Mouse (Mus musculus) hindbrain, embryonic 12.5 days (tissue): Measurements from ENCODE around the gene Otud3. TPM values are rescaled to one million over a fixed set of nuclear protein-coding genes. Genes with fewer than 3 reads are reported as not detected.

Experiments
- ATAC-seq: fragments of 200-750 bp; cut with Nextera tagmentation; 2 replicates; pipeline ENCODE4 v1.8.0; 2017; ENCODE audit warnings: moderate TSS enrichment; ENCODE audit not compliant: low FRiP score
- H3K27ac ChIP-seq: fragments of 300-500 bp; sonication (generic); 2 replicates; pipeline ENCODE4 v1.5.1; 2016; ENCODE audit warnings: mild to moderate bottlenecking
- H3K27me3 ChIP-seq: fragments of 300-500 bp; sonication (generic); 2 replicates; pipeline ENCODE4 v1.6.1; 2016; ENCODE audit warnings: mild to moderate bottlenecking
- H3K36me3 ChIP-seq: fragments of 300-500 bp; sonication (generic); 2 replicates; pipeline ENCODE4 v1.6.1; 2016; ENCODE audit warnings: mild to moderate bottlenecking
- H3K4me1 ChIP-seq: fragments of 300-500 bp; sonication (generic); 2 replicates; pipeline ENCODE4 v1.6.1; 2016
- H3K4me2 ChIP-seq: fragments of 300-500 bp; sonication (generic); replicated peaks from 2 replicates; pipeline ENCODE4 v1.6.1; 2016; ENCODE audit warnings: mild to moderate bottlenecking
- H3K4me3 ChIP-seq: fragments of 300-500 bp; sonication (generic); 2 replicates; pipeline ENCODE4 v1.5.1; 2016; ENCODE audit warnings: mild to moderate bottlenecking
- H3K9ac ChIP-seq: fragments of 300-500 bp; sonication (generic); 2 replicates; pipeline ENCODE4 v1.6.1; 2016; ENCODE audit warnings: mild to moderate bottlenecking, moderate library complexity
- H3K9me3 ChIP-seq: fragments of 300-500 bp; sonication (generic); replicated peaks from 2 replicates; pipeline ENCODE4 v1.6.1; 2016; ENCODE audit warnings: mild to moderate bottlenecking
- WGBS: fragments of 180-500 bp; shearing (Covaris S2); methylation state at CpG from one replicate; pipeline ENCODE4 v1.1.7; 2016; 5-methylcytosine and 5-hydroxymethylcytosine counted together
- polyA plus RNA-seq: library from polyadenylated mRNA; unstranded; fragments of >200 nt; fragmentation: Nextera tagmentation; extraction: Ambion mirVana; gene quantifications from 2 replicates; pipeline ENCODE4 v1.2.1, GENCODE M21; 2016

The Otud3 gene
- polyA plus RNA-seq, result 3.3 and 4.0 TPM in 2 replicates

- H3K4me2 ChIP-seq, result peak within 1 kb of the TSS; percentile 97
- peak within 1 kb of the TSS; percentile 79 for H3K27ac ChIP-seq
- peak; percentile 94 for ATAC-seq
- peaks cover 6% of the 10 kb centered on the region; the same call in 1 of the 2 replicates for H3K36me3 ChIP-seq
- peaks cover 24% of the 10 kb centered on the region for H3K4me1 ChIP-seq
- WGBS, result under 1% methylated on average over 39 of the region's 39 CpGs
- peak within 1 kb of the TSS; percentile 92 for H3K9ac ChIP-seq
- peak within 1 kb of the TSS; percentile 98 for H3K4me3 ChIP-seq
- H3K27me3 ChIP-seq, result no peaks in the 10 kb centered on the region
- H3K9me3 ChIP-seq, result peaks cover 4% of the 10 kb centered on the region; the same call in 1 of the 2 replicates
These were observed at the start of gene Otud3 for GRCm38 (mm10) chr4:138913797-138914196. TSS of gene Otud3 (minus strand) at chr4:138913945.

GRCm38 (mm10) chr4:138962719-138963118 is 49.0 kb upstream of the Otud3 start:
- H3K27ac ChIP-seq, result no peak overlapping the region
- ATAC-seq, result no peak
- no peaks in the 10 kb centered on the region for H3K4me1 ChIP-seq
- WGBS, result 92% methylated on average over 5 of the region's 5 CpGs
- H3K4me2 ChIP-seq, result no peak overlapping the region
- peaks cover 5% of the 10 kb centered on the region; the same call in 1 of the 2 replicates for H3K27me3 ChIP-seq
- no peaks in the 10 kb centered on the region for H3K36me3 ChIP-seq
- H3K4me3 ChIP-seq, result no peak overlapping the region
- no peaks in the 10 kb centered on the region for H3K9me3 ChIP-seq
- H3K9ac ChIP-seq, result no peak overlapping the region

DNA sequence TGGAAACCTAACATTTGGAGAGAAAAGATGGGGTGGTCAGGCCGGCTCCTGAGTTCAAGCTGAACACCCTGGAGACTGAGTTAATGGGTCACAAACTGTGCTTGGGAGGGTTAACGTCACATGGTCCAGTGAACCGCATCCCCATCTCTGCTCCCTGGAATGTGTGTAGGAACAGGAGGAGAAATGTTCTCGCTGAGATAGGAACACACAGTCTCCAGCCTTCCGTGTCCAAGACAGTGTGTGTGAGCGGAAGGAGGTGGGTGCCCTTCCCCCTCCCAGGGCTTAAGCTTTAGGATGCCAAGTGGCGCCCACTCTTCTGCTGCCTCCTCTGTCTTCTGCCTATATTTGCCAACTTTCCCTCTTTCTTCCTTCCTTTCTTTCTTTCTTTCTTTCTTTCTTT is 46.2 kb upstream of the Otud3 start:
- H3K4me2 ChIP-seq, result no peak overlapping the region
- no peak for ATAC-seq
- no peak overlapping the region for H3K27ac ChIP-seq
- H3K36me3 ChIP-seq, result no peaks in the 10 kb centered on the region
- no peaks in the 10 kb centered on the region for H3K4me1 ChIP-seq
- H3K9me3 ChIP-seq, result no peaks in the 10 kb centered on the region
- WGBS, result 67% methylated on average over 7 of the region's 7 CpGs
- no peak overlapping the region for H3K4me3 ChIP-seq
- H3K27me3 ChIP-seq, result no peaks in the 10 kb centered on the region; the same call in 1 of the 2 replicates
- H3K9ac ChIP-seq, result no peak overlapping the region

DNA sequence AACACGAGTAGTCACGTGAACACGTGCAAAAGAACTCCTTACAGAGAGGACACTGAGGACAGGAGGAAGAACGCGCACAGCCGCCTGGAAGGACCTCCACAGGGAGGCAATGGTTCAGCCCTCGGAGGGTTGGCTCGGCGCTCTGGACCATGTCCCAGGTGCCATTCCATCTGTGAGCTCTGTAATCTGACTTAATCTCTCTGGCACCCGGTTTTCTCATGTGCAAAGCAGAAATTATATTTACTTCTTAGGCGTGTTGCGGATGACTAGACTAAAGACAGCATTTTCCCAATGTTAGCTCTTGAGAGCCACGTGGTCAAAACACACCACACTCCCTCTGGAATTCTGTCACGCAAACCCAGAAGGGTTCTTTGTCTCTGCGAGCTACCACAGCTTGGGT is 45.4 kb upstream of the Otud3 start:
- 88% methylated on average over 15 of the region's 15 CpGs for WGBS

GRCm38 (mm10) chr4:138958612-138959011 is 44.9 kb upstream of the Otud3 start:
- no peaks in the 10 kb centered on the region for H3K9me3 ChIP-seq
- no peaks in the 10 kb centered on the region for H3K36me3 ChIP-seq
- 87% methylated on average over 9 of the region's 9 CpGs for WGBS
- no peak overlapping the region for H3K9ac ChIP-seq
- H3K27me3 ChIP-seq, result no peaks in the 10 kb centered on the region
- H3K4me3 ChIP-seq, result no peak overlapping the region
- no peak for ATAC-seq
- no peak overlapping the region for H3K27ac ChIP-seq
- no peak overlapping the region for H3K4me2 ChIP-seq
- H3K4me1 ChIP-seq, result no peaks in the 10 kb centered on the region

More for the DNA sequence above, 45.4 kb upstream of the Otud3 start:
- no peak for ATAC-seq
- Histone ChIP-seq H3K4me1 (no peaks in the 10 kb centered on the region), H3K9ac (no peak overlapping the region), H3K4me2 (no peak overlapping the region), H3K4me3 (no peak overlapping the region), H3K36me3 (no peaks in the 10 kb centered on the region), H3K27ac (no peak overlapping the region), H3K27me3 (no peaks in the 10 kb centered on the region; the same call in 1 of the 2 replicates), H3K9me3 (no peaks in the 10 kb centered on the region)

DNA sequence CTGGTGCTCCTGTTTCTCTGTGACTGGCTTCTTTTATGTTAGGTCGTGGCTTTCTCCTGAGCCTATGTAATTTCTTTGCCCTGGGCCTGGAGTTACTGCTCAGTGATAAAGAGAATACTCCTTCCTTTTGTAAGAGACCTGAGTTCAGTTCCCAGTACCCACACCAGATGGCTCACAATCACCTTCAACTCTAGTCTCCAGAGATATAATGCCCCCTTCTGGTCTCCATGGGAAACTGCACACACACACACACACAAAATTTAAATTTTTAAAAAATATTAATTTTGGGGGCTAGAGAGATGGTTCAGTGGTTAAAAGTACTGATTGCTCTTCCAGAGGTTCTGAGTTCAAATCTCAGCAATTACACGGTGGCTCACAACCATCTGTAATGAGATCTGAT is 34.5 kb upstream of the Otud3 start:
- Histone ChIP-seq H3K4me1 (no peaks in the 10 kb centered on the region), H3K9ac (no peak overlapping the region), H3K27ac (no peak overlapping the region), H3K36me3 (no peaks in the 10 kb centered on the region), H3K27me3 (no peaks in the 10 kb centered on the region), H3K4me3 (no peak overlapping the region), H3K4me2 (no peak overlapping the region), H3K9me3 (no peaks in the 10 kb centered on the region)
- no peak for ATAC-seq
- WGBS, result 85% methylated on average over 2 of the region's 2 CpGs

GRCm38 (mm10) chr4:138943730-138944129 is 30.0 kb upstream of the Otud3 start:
- no peak overlapping the region for H3K4me2 ChIP-seq
- no peaks in the 10 kb centered on the region for H3K36me3 ChIP-seq
- peaks cover 9% of the 10 kb centered on the region for H3K4me1 ChIP-seq
- no peaks in the 10 kb centered on the region for H3K9me3 ChIP-seq
- 26% methylated on average over 15 of the region's 15 CpGs for WGBS
- no peak for ATAC-seq
- H3K27me3 ChIP-seq, result no peaks in the 10 kb centered on the region
- no peak overlapping the region for H3K4me3 ChIP-seq
- no peak overlapping the region for H3K27ac ChIP-seq
- no peak overlapping the region for H3K9ac ChIP-seq

- Histone ChIP-seq H3K4me3 (no peak overlapping the region), H3K9me3 (no peaks in the 10 kb centered on the region), H3K4me2 (no peak overlapping the region), H3K27ac (no peak overlapping the region), H3K36me3 (no peaks in the 10 kb centered on the region), H3K9ac (no peak overlapping the region), H3K27me3 (no peaks in the 10 kb centered on the region), H3K4me1 (peaks cover 9% of the 10 kb centered on the region)
- WGBS, result 66% methylated on average over 6 of the region's 6 CpGs
- ATAC-seq, result no peak
These were observed 28.2 kb upstream of the Otud3 start for GRCm38 (mm10) chr4:138941966-138942365.

DNA sequence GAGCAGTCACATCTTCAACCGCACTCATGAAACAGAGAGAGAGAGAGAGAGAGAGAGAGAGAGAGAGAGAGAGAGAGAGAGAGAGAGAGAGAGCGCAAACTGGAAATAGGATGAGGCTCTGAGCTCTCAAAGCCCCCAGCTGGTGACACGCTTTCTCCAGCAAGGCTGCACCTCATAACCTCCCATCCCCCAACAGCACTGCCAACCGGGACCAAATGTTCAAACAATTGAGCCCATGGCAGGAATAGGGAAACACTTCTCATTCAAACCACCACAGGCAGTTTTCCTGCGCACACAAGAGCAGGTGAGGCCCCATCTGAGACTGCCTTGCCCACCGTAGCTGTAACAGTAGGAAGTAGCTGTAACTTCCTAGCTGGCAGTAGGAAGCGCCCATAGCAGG is 27.7 kb upstream of the Otud3 start:
- no peaks in the 10 kb centered on the region for H3K9me3 ChIP-seq
- no peak overlapping the region for H3K4me3 ChIP-seq
- no peaks in the 10 kb centered on the region for H3K36me3 ChIP-seq
- no peak overlapping the region for H3K9ac ChIP-seq
- H3K27ac ChIP-seq, result no peak overlapping the region
- H3K4me2 ChIP-seq, result no peak overlapping the region
- 39% methylated on average over 7 of the region's 7 CpGs for WGBS
- peaks cover 9% of the 10 kb centered on the region for H3K4me1 ChIP-seq
- no peaks in the 10 kb centered on the region for H3K27me3 ChIP-seq
- ATAC-seq, result no peak

- Histone ChIP-seq H3K4me1 (peaks cover 9% of the 10 kb centered on the region), H3K4me3 (no peak overlapping the region), H3K27me3 (no peaks in the 10 kb centered on the region), H3K9ac (no peak overlapping the region), H3K9me3 (no peaks in the 10 kb centered on the region), H3K36me3 (no peaks in the 10 kb centered on the region), H3K27ac (no peak overlapping the region), H3K4me2 (no peak overlapping the region)
- WGBS, result 63% methylated on average over 4 of the region's 4 CpGs
- ATAC-seq, result no peak
These were observed 25.7 kb upstream of the Otud3 start for GRCm38 (mm10) chr4:138939481-138939880.

DNA sequence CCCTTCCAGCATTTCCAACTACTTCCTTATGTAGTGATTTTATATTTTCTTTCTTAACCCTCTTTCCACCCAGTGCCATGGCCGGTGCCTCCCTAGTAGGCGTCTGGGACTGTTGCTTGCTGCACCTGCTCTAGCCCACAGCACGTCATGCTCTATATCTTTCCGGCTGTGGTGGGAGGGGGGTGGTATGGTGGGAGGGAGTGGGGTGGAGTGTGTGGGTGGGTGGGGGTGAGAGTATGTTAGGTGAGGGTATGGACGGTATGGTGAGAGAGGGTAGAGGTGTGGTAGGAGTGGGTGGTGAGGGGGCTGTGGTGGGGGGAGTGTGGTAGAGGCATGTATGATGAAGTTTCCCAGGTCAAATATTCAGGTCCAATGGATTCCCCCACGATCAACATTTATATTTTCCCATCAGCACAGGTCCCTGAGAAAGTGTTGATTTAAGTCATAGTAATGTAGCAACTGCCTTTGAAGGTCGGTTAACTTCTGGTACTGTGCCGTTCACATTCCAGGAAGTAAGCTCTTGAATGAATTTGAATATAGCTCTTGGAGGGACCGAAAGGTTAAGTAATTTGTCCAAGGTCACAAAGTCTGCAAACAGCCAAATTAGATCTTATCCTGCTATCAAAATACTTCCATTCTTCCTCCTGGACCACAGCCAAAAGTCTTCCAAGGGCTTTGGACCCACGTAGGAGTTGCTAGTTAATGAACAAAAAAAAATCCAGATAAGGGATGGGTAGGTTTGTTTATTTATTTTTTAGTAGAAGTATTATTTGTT is 24.9 kb upstream of the Otud3 start:
- no peaks in the 10 kb centered on the region for H3K27me3 ChIP-seq
- H3K9ac ChIP-seq, result no peak overlapping the region
- no peak overlapping the region for H3K4me3 ChIP-seq
- H3K4me1 ChIP-seq, result peaks cover 9% of the 10 kb centered on the region
- no peaks in the 10 kb centered on the region for H3K36me3 ChIP-seq
- no peak overlapping the region for H3K27ac ChIP-seq
- no peak for ATAC-seq
- H3K4me2 ChIP-seq, result no peak overlapping the region
- 87% methylated on average over 10 of the region's 10 CpGs for WGBS
- H3K9me3 ChIP-seq, result no peaks in the 10 kb centered on the region

GRCm38 (mm10) chr4:138934456-138935145 is 20.9 kb upstream of the Otud3 start:
- H3K27ac ChIP-seq, result no peak overlapping the region
- H3K4me2 ChIP-seq, result no peak overlapping the region
- H3K27me3 ChIP-seq, result no peaks in the 10 kb centered on the region
- H3K4me1 ChIP-seq, result no peaks in the 10 kb centered on the region
- no peaks in the 10 kb centered on the region for H3K36me3 ChIP-seq
- no peak overlapping the region for H3K9ac ChIP-seq
- ATAC-seq, result no peak
- H3K9me3 ChIP-seq, result no peaks in the 10 kb centered on the region
- 85% methylated on average over 11 of the region's 11 CpGs for WGBS
- no peak overlapping the region for H3K4me3 ChIP-seq
